Mouse (Mus musculus): ENCODE results near the gene Nalcn. TPM values are rescaled to one million over a fixed set of nuclear protein-coding genes. Genes with fewer than 3 reads are reported as not detected.

Gene Nalcn
- polyA plus RNA-seq, 1 experiment from 2014 or later, result 1.6 TPM

GRCm38 (mm10) chr14:123291118-123292007, 335.6 kb downstream of the Nalcn start:
- WGBS, result 77% methylated on average over 4 of the region's 4 CpGs
- no peak overlapping the region for H3K4me3 ChIP-seq
- H3K36me3 ChIP-seq, result no peaks in the 10 kb centered on the region
- no peak overlapping the region for H3K27ac ChIP-seq
- H3K9ac ChIP-seq, result no peak overlapping the region
- H3K9me3 ChIP-seq, result no peaks in the 10 kb centered on the region
- H3K4me1 ChIP-seq, result no peaks in the 10 kb centered on the region
- H3K27me3 ChIP-seq, result no peaks in the 10 kb centered on the region
- ATAC-seq (ENCODE audit: insufficient number of reproducible peaks, insufficient read depth, low FRiP score, low TSS enrichment), result no peak
- H3K4me2 ChIP-seq (replicated peaks), result no peak overlapping the region

DNA sequence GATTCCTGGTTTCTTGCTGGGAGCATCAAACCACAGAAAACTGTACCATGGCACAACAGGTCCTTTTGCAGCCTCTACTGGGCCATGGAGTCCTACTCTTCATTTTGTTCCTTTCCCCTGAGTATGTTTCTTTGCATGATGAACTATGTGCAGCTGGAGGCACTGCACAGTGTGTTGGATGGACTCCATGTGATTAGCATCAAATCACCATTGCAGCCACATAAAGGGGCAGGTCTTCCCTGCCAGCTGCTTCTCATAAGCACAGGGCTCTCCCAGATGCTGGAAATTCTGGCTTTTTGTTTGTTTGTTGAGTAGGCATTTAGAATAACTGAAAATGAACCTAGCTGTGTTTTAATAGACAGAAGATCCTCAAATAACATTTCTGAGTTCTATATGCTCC, 344.8 kb downstream of the Nalcn start:
- no peak overlapping the region for H3K4me2 ChIP-seq (replicated peaks)
- H3K27ac ChIP-seq, result no peak overlapping the region
- no peaks in the 10 kb centered on the region for H3K36me3 ChIP-seq
- H3K4me3 ChIP-seq, result no peak overlapping the region
- no peaks in the 10 kb centered on the region for H3K9me3 ChIP-seq
- H3K9ac ChIP-seq, result no peak overlapping the region
- ATAC-seq (ENCODE audit: insufficient number of reproducible peaks, insufficient read depth, low FRiP score, low TSS enrichment), result no peak
- no peaks in the 10 kb centered on the region for H3K27me3 ChIP-seq
- no peaks in the 10 kb centered on the region for H3K4me1 ChIP-seq

DNA sequence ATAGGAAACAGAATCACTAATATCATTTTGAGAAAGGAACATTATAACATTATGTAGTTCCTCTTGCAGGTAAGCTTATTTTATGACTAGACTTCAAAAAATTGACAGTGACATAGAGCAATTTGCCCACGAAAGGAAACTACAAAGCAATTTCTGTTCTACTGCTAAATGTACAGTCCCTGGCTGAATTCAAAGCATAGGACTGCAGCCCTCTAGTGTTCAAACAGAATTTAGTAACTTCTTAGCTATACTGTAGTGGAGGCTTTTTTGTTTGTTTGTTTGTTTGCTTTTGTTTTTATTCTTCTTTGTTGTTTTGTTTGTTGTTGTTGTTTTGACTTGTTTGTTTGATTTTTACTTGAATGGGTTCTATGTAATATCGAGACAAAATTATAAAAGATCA, 354.8 kb downstream of the Nalcn start:
- Histone ChIP-seq H3K9ac (no peak overlapping the region), H3K4me1 (no peaks in the 10 kb centered on the region), H3K4me2 (replicated peaks) (no peak overlapping the region), H3K27me3 (no peaks in the 10 kb centered on the region), H3K4me3 (no peak overlapping the region), H3K36me3 (no peaks in the 10 kb centered on the region), H3K9me3 (no peaks in the 10 kb centered on the region), H3K27ac (no peak overlapping the region)
- 66% methylated on average over 2 of the region's 2 CpGs for WGBS
- no peak for ATAC-seq (ENCODE audit: insufficient number of reproducible peaks, insufficient read depth, low FRiP score, low TSS enrichment)

GRCm38 (mm10) chr14:123240738-123241137, 386.2 kb downstream of the Nalcn start:
- Histone ChIP-seq H3K4me2 (replicated peaks) (no peak overlapping the region), H3K27me3 (no peaks in the 10 kb centered on the region), H3K27ac (no peak overlapping the region), H3K4me1 (no peaks in the 10 kb centered on the region), H3K36me3 (no peaks in the 10 kb centered on the region), H3K9me3 (no peaks in the 10 kb centered on the region), H3K4me3 (no peak overlapping the region), H3K9ac (no peak overlapping the region)
- ATAC-seq (ENCODE audit: insufficient number of reproducible peaks, insufficient read depth, low FRiP score, low TSS enrichment), result no peak
- WGBS, result 81% methylated on average over 1 of the region's 1 CpGs

DNA sequence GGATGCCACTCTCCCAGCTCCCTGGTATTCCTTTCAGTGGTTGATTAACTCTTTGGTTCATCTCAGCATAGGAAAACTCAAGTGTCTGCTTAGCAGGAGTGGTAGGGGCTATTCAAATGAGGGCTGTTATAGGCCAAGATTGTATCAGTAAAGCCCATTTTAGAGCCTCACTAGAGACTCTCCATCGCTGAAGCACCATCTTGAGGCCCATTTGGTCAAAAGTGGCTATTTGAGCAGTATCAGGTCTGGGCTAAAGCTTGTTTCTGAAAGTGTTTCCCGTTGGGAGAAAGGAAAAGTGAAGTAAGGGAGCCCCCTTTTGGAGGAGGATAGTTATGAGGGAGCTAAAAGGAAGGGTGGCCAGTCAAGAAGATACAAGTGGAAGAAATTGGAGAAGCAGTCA, 387.0 kb downstream of the Nalcn start:
- Histone ChIP-seq H3K27me3 (no peaks in the 10 kb centered on the region), H3K9me3 (no peaks in the 10 kb centered on the region), H3K27ac (no peak overlapping the region), H3K36me3 (no peaks in the 10 kb centered on the region), H3K4me3 (no peak overlapping the region), H3K4me2 (replicated peaks) (no peak overlapping the region), H3K4me1 (no peaks in the 10 kb centered on the region), H3K9ac (no peak overlapping the region)
- no peak for ATAC-seq (ENCODE audit: insufficient number of reproducible peaks, insufficient read depth, low FRiP score, low TSS enrichment)
- WGBS, result 12% methylated on average over 2 of the region's 2 CpGs

- no peak overlapping the region for H3K4me2 ChIP-seq (replicated peaks)
- H3K9me3 ChIP-seq, result no peaks in the 10 kb centered on the region
- no peaks in the 10 kb centered on the region for H3K4me1 ChIP-seq
- no peak for ATAC-seq (ENCODE audit: insufficient number of reproducible peaks, insufficient read depth, low FRiP score, low TSS enrichment)
- H3K4me3 ChIP-seq, result no peak overlapping the region
- no peaks in the 10 kb centered on the region for H3K27me3 ChIP-seq
- H3K36me3 ChIP-seq, result no peaks in the 10 kb centered on the region
- no peak overlapping the region for H3K27ac ChIP-seq
- WGBS, result 41% methylated on average over 2 of the region's 2 CpGs
- no peak overlapping the region for H3K9ac ChIP-seq
Measured at GRCm38 (mm10) chr14:123237002-123237401, 389.9 kb downstream of the Nalcn start.

GRCm38 (mm10) chr14:123232630-123233206, 394.2 kb downstream of the Nalcn start:
- H3K4me1 ChIP-seq, result no peaks in the 10 kb centered on the region
- H3K9me3 ChIP-seq, result no peaks in the 10 kb centered on the region
- H3K27ac ChIP-seq, result no peak overlapping the region
- H3K4me3 ChIP-seq, result no peak overlapping the region
- ATAC-seq (ENCODE audit: insufficient number of reproducible peaks, insufficient read depth, low FRiP score, low TSS enrichment), result no peak
- no peaks in the 10 kb centered on the region for H3K27me3 ChIP-seq
- H3K4me2 ChIP-seq (replicated peaks), result no peak overlapping the region
- no peaks in the 10 kb centered on the region for H3K36me3 ChIP-seq
- H3K9ac ChIP-seq, result no peak overlapping the region

Other genes starting within 250 kb of the Nalcn start
- gene Itgbl1, start 32.8 kb upstream of the Nalcn start, polyA plus RNA-seq (2016; fragmentation: Nextera tagmentation; extraction: Ambion mirVana), result 0.88 and 1.2 TPM in 2 replicates